Mouse (Mus musculus): Measurements from ENCODE around the gene 3100002H09Rik.

3100002H09Rik gene

GRCm38 (mm10) chr4:124610703-124611102 lies at the start of gene 3100002H09Rik:
Gene 3100002H09Rik, minus strand, starts transcription at chr4:124610803.
- no peak for DNase-seq (ENCODE audit: low spot score in 2 of 2)

- DNase-seq (ENCODE audit: low spot score in 2 of 2) = no peak
Measured at GRCm38 (mm10) chr4:124659251-124660217, 48.9 kb upstream of the 3100002H09Rik start.

GRCm38 (mm10) chr4:124658412-124658851 lies 47.8 kb upstream of the 3100002H09Rik start:
- no peak for DNase-seq (ENCODE audit: low spot score in 2 of 2)

GRCm38 (mm10) chr4:124657781-124658180 lies 47.2 kb upstream of the 3100002H09Rik start:
- no peak for DNase-seq (ENCODE audit: low spot score in 2 of 2)

- peak; percentile 83 to 85 for DNase-seq (ENCODE audit: low spot score in 2 of 2)
Measured at GRCm38 (mm10) chr4:124656854-124657650, 46.4 kb upstream of the 3100002H09Rik start.

- no peak for DNase-seq (ENCODE audit: low spot score in 2 of 2)
Measured at GRCm38 (mm10) chr4:124656518-124656853, 45.9 kb upstream of the 3100002H09Rik start, which contains the start of gene Pou3f1. Gene Pou3f1, plus strand, starts transcription at chr4:124656807.

- DNase-seq (ENCODE audit: low spot score in 2 of 2) = no peak
Measured at GRCm38 (mm10) chr4:124652886-124653285, 42.3 kb upstream of the 3100002H09Rik start.

- DNase-seq (ENCODE audit: low spot score in 2 of 2) = no peak
Measured at GRCm38 (mm10) chr4:124647909-124648308, 37.3 kb upstream of the 3100002H09Rik start.

- no peak for DNase-seq (ENCODE audit: low spot score in 2 of 2)
Measured at GRCm38 (mm10) chr4:124646591-124646990, 36.0 kb upstream of the 3100002H09Rik start.

GRCm38 (mm10) chr4:124644974-124645433 lies 34.4 kb upstream of the 3100002H09Rik start:
- DNase-seq (ENCODE audit: low spot score in 2 of 2) = no peak

GRCm38 (mm10) chr4:124643859-124644258 lies 33.3 kb upstream of the 3100002H09Rik start:
- no peak for DNase-seq (ENCODE audit: low spot score in 2 of 2)

GRCm38 (mm10) chr4:124639715-124640114 lies 29.1 kb upstream of the 3100002H09Rik start:
- no peak for DNase-seq (ENCODE audit: low spot score in 2 of 2)

GRCm38 (mm10) chr4:124633281-124633680 lies 22.7 kb upstream of the 3100002H09Rik start:
- DNase-seq (ENCODE audit: low spot score in 2 of 2) = no peak

GRCm38 (mm10) chr4:124632856-124633255 lies 22.3 kb upstream of the 3100002H09Rik start:
- no peak for DNase-seq (ENCODE audit: low spot score in 2 of 2)

- no peak for DNase-seq (ENCODE audit: low spot score in 2 of 2)
Measured at GRCm38 (mm10) chr4:124631456-124631855, 20.9 kb upstream of the 3100002H09Rik start.

GRCm38 (mm10) chr4:124626836-124627235 lies 16.2 kb upstream of the 3100002H09Rik start:
- no peak for DNase-seq (ENCODE audit: low spot score in 2 of 2)

GRCm38 (mm10) chr4:124624111-124624581 lies 13.5 kb upstream of the 3100002H09Rik start:
- peak; percentile 28 to 53 for DNase-seq (ENCODE audit: low spot score in 2 of 2)

GRCm38 (mm10) chr4:124622566-124622965 lies 12.0 kb upstream of the 3100002H09Rik start:
- DNase-seq (ENCODE audit: low spot score in 2 of 2) = no peak

GRCm38 (mm10) chr4:124621406-124621805 lies 10.8 kb upstream of the 3100002H09Rik start:
- no peak for DNase-seq (ENCODE audit: low spot score in 2 of 2)

- DNase-seq (ENCODE audit: low spot score in 2 of 2) = no peak
Measured at GRCm38 (mm10) chr4:124618599-124618998, 8.0 kb upstream of the 3100002H09Rik start.

- no peak for DNase-seq (ENCODE audit: low spot score in 2 of 2)
Measured at GRCm38 (mm10) chr4:124616636-124617035, 6.0 kb upstream of the 3100002H09Rik start.

GRCm38 (mm10) chr4:124615986-124616385 lies 5.4 kb upstream of the 3100002H09Rik start:
- no peak for DNase-seq (ENCODE audit: low spot score in 2 of 2)

Data from frontal cortex, postnatal 14 days (tissue).